Mouse (Mus musculus) ES-CJ7 (cell line): ENCODE data around the gene Olfr1358.
"Not testable (repeated sequence)": the region's sequence is repeated elsewhere in the genome, so short reads cannot be mapped to it uniquely, and the experiment has no call there.

ENCODE experiments used
- DNase-seq: peaks from one replicate; pipeline ENCODE4 v3.0.0; 2011; ENCODE audit warnings: low read depth, low spot score

Olfr1358 gene

DNA sequence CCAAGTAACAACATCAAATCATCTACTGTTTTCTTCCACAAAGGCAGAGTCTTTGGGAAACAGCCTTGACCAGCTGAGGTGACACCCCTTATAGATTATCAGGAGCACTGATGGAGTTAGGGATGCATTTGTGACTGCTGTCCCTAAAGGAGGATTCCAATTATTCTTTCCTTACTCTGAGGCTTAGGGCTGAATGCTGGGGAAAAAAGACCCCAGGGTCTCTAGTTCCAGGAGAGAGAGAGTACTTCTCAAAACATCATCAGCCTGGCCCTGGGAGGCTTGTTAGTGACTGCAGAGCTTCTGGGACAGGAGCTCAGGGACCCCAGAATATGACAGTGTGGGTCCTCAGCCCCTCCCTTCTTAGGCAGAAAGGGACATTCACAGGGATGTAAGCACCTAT, at the start of gene Olfr1358:
Gene Olfr1358, plus strand, starts transcription at position 301 of the 400 bp plus-strand sequence.
- DNase-seq: no peak

DNA sequence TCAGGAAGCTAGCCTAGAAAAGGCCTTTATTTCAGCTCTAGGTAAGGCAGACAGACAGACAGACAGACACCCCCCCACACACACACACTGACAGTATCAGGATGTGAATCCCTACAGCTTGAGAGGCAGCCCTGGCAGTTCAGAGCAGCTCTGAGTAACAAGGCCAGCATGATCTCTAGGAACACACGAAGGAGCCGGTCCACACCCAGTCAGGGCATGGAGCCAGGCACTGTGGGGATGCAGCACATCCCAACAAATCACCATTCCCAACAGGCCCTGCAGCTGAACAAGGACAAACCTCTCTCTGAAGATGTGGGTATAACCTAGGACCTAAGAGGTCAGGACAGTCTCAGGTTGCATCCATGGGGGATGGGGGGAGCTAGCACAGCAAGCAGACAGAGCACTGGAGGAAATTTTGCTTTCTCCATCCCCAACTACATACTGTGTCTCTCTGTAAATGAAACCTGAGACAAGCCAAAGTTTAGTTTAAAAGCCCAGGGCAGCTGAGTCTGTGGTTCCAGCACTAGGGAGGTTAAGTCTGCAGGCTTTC, 49.4 kb upstream of the Olfr1358 start:
- DNase-seq: no peak

DNA sequence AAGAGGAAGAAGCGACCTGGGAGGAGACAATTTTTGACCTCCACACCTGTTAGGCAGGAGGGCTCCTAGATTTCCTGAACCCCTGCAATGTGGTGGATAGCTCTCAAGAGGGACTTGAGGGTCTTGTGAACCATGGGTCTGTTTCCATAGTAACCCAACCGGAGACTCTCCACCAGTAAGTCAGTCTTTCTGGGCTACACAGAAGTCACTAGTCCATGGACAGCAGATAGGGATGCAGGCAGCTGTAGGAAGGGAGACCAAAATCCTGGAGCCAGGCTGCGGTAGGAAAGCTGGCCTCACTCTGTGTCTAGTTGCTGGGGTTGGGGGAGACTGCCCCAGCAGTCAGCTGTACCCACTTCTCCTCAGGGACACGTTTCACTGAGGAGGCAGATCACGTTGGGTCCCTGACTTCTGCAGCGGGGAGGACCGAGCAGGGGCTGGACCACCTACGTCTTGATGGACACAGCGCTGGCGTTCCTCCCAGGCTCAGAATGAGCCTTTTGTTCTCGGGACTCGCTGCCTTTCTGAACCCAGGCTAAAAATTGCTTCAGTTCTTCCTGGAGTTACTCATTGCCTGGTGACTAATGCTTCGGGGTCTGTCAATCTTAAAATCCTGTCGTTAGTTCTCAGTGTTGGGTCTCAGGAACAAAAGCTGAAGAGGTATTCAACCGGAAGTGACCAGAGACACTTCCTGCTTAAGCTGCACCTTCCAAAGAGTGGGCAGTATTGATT, 46.5 kb upstream of the Olfr1358 start:
- no peak for DNase-seq

DNA sequence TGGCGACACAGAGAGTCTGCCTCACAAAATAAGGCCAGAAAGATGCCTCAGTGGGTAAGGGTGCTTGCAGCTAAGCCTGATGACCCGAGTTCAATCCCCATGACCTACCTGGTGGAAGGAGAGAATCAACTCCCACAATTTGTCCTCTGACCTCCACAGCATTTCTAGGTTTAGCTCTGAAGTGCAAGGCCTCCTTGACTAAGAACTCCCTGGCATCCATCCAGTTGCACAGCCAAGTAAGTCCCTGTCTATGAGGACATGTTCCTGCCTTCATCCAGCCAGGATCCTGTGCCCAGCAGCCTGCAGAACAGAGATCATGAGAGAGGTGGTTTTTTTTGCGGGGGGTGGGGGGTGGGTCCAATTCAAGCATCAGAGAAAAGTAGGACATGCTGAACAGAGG, 45.2 kb upstream of the Olfr1358 start:
- DNase-seq: no peak

DNA sequence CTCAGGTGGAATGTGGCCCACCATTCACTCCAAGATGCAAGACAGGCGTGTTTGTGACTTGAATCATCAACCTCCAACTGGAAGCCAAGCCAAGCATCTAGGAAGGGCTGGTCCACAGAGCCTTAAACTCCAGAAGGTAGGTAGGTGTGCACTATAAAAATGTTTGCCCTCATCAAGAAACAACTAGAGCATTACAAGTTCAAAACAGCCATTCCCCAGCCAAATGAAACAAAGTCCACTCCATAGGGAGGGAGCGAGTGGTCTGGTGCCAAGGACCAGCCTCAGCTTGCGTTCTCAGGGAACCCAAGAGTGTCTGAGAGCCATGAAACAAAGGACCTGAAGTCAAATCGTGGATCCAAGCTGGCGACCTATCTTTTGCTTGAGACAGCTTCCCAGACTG, 43.8 kb upstream of the Olfr1358 start:
- no peak for DNase-seq

DNA sequence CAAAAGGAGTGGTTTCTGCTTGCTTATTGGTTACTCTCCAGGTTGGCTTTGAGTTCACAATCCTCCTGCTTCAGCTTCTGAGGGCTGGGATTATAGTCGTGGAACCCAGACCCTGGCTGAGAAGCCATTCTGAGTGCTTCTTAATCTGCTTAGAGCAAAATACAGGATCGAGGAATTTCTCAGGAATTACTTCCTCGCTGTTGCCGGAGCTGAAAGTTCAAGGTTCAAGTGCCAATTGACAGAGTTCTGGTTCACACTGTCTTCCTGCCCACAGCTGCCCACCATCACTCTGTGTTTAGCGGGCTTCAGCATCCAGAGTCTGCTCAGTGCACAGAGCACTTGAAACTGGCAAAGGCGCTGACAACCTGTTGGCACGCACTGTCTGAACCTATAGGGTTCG, 42.5 kb upstream of the Olfr1358 start:
- no peak for DNase-seq

DNA sequence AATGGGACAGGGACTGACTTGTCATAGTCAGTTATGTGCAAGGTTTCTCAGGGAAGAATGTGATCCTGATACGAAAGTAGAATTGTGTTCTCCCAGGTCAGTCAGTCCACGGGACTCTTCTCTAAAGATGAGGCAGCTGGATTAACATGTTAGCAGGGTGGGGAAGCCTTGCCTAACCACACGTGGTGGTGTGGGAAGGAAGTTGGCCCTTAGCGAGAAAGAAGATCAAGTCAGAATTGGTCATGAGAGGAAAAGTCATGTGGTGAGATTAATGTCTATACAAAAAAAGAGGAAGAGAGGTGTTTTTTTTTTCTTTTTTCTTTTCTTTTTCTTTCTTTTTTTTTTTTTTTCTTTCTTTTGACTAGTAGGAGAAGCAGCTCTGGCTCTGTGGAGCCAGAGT, 40.4 kb upstream of the Olfr1358 start:
- DNase-seq: no peak

DNA sequence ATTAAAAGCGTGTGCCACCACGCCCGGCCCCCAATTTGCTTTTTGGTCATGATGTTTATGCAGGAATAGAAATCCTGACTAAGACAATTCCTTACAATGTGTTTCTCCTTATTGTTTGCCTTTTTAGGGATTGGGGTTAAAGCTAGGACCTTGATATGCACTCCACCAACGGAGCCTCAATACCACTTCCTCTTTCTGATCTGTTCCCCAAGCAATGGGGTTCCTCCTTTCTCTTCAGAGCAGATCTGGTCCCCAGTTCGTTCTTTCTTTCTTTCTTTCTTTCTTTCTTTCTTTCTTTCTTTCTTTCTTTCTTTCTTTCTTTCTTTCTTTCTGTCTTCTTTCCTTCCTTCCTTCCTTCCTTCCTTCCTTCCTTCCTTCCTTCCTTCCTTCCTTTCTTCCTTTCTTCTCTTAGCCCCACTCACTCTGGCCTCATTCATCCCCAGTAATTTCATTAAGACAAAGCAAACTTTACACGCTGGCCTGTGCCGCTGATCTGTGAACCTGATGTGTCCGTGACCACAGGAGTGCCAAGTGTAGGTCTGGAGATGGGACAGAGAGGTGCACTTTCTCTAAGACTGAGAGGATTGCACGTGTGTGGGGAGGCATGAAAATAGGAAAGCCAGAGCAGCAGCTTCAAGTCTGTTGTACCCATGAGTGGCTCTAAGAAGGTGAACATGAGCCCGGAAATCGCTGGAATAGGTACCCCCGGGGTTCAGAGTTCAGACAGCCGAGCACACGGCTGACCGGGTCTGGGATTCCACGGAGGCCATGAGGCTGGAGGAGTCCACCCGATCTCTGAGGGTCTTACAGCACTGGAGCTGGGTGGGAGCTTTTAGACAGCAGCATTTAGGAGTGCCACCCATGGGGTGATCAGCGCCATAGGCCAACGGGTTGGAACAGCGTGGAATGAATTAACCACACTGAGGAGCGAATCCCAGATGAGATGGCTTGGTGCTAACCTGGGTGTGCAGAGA, 36.0 kb upstream of the Olfr1358 start:
- no peak for DNase-seq

DNA sequence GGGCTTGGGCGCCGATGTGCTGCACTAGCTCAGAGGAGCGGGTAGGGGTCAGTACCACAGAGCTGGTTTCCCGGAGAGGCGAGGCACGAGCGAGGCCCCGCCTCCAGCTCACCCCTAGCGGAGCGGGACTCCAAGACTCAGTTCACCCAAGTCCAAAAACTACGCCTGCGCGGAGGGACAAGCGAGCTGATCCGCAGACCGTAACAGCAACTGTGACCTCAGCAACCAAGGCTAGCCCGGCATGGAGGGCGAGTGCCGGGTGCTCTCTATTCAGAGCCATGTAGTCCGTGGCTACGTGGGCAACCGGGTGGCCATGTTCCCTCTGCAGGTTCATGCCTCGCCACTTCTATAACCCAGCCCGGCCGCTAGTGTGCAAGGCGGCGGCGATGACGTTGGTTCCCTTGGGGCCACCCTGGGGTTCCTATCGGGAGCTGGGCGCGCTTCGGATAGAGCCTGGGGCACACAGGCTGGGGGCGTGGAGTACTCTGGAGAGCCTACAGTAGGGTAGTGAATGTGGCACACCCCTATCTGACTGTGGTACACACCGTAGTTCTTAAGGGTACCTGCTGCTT, 35.2 kb upstream of the Olfr1358 start:
- peak; percentile 94 for DNase-seq

DNA sequence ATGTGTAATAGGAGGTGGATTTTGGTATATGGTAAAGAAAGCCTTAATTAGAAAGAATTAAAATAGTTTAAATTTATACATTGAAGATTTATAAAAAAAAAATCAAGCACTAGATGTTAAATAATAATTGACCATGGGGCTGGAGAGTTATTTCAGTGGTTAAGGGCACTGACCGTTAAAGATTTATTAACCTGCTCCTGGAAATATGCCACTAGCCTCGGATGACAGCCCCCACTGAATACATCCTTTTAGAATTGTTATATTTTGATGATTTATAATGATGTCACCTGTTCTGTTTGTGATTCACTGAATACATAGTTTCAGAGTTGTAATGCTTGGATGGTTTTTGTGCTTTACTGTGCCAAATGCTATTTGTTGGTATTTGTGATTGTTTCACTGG, 31.9 kb upstream of the Olfr1358 start:
- not testable (repeated sequence) for DNase-seq

DNA sequence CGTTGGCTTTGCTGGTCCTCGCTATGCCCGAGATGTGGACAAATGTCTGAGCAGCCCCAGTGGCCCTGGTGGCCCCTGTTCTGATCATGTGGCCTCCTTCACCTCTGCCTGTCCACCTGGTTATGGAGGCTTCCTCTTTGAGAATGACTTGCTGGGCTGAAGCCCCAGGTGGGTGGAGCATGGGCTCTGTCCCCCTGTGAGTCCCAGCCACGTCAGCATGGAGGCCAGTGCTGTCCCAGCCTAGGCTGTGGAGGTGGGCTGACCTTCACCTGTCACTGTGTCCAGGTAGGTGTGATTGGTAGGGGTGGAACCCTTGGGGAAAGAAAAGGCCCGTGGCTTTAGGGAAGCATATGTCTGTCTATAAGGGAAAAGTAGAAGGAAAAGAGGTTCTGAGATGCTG, 30.4 kb upstream of the Olfr1358 start:
- no peak for DNase-seq

DNA sequence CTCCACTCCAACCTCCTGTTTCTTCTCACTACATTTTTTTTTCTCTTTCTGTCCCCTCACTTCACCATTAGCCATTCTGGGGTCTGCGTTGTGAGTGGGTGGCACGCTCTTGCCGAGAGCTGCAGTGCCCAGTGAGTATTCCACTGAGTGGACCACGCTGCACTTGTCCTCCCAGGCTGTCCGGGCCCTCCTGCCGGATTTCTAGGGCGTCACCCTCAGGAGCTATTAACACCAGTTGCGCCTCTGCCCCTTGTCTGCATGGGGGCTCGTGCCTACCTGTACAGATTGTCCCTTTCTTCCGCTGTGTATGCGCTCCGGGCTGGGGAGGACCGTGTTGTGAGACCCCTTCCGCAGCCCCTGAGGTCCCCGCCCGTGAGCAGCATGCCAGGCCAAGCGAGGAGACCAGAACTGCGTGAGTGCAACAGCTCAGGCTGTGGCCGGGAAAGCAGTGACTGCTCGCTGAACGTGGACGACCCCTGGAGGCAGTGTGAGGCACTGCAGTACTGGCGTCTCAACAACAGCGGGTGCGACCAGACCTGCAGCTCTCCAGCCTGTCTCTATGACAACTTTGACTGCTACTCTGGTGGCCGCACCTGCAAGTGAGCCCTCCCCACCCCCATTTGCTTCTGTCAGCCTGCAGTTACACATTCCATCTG, 29.7 kb upstream of the Olfr1358 start:
- peak; percentile 88 for DNase-seq

DNA sequence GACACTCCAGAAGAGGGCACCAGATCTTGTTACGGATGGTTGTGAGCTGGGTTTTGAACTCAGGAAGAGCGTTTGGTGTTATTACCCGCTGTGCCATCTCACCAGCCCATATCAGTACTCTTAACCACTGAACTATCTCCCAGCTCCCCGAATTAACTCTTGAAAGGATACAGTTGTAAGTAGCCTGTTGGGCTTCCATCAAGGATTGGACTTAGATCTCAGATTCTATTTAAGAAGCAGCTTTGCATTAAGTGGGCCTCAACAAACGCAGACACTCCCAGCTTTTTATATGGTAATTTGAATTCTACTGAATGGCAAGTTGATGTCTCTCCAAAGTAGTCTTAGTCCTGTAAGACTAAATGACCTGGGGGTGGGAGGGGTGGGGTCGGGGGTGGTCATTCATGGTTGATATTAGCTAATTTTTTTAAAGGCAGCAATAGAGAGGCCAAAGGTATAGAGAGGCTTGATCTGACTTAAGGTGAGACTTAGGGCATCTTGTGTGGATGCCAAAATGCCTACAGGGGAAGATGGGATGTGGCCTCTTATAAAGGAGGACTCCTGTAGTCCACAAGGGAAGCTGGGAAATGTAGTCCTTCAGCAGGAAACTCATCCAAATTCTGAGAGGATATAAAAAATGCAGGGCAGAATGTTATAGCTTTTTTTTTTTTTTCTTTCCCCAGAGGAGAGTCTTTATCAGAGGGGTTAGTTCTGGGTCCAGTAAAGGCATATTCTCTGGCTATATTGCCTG, 14.1 kb upstream of the Olfr1358 start:
- DNase-seq: peak; percentile 69

DNA sequence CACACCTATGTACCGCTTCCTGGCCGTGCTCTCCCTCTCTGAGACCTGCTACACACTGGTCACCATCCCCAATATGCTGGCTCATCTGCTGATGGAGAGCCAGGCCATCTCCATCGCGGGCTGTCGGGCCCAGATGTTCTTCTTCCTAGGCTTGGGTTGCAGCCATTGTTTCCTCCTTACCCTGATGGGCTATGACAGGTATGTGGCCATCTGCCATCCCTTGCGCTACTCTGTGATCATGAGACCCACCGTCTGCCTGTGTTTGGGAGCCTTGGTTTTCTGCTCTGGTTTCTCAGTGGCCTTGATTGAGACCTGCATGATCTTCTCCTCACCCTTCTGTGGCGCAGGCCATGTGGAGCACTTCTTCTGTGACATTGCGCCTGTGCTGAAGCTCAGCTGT, 2.6 kb downstream of the Olfr1358 start:
- DNase-seq: no peak

DNA sequence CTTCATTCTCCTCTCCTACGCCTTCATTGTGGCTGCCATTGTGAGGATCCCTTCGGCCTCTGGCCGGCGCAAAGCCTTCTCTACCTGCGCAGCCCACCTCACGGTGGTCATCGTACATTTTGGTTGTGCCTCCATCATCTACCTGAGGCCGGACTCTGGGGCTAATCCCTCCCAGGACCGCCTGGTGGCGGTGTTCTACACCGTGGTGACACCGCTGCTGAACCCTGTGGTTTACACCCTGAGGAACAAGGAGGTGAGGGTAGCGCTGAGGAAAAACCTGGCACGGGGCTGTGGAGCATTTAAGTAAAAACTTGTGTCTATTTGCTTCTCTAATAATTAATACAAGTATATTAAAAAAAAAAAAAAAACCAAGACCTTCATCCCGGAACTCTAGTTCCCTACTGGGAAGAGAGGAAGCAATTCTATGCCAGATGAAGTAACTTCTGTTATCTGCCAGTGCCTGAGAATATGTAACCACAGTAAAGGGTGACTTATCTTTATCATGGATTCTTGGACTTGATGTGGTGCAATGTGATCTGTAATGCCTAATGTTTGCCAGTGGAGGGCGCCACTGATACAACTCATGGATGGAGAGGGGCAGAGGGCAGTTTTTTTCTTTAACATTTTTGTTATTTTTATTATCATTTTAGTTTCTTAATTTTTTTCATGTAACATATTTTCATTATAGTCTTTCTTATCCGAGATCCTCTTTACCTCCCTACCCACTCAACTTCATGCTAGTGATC, 3.2 kb downstream of the Olfr1358 start:
- peak; percentile 63 for DNase-seq

DNA sequence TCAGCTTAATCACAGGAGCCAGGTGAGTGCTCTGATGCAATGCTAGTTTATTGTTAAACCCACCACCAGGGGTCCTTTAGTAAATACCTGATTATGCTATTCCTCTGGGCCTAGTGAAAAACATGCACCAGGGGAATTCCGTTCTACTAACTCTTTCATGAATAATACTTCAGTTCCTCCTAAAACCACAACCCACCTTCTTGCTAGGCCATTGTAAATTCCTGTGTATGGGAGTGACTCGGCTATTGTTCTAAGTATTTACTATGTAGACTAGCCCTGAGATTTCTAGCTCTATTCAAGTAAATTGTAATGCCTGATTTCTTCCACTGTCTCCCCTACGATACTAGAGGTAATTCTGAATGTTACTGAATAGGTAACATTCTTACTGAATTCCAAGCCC, 7.8 kb downstream of the Olfr1358 start:
- DNase-seq: not testable (repeated sequence)

DNA sequence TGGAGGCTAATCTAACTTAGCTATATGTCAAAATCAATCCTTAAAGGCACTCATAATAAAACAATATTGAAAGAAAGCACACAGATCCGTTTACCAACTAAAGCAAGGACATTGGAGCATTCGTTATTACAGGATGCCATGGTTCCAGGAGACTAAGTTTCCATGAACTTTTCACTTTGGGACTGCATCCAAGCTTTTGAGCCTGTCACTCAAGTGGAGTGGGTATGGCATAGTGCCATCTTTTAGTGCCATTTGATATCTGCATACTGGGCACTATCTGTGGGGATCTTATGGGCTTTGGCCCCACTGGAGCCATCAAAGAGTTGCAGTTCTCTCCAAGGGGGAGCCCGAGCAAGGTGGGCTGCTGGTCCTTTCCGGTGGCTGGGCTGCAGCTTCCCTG, 8.3 kb downstream of the Olfr1358 start:
- no peak for DNase-seq

DNA sequence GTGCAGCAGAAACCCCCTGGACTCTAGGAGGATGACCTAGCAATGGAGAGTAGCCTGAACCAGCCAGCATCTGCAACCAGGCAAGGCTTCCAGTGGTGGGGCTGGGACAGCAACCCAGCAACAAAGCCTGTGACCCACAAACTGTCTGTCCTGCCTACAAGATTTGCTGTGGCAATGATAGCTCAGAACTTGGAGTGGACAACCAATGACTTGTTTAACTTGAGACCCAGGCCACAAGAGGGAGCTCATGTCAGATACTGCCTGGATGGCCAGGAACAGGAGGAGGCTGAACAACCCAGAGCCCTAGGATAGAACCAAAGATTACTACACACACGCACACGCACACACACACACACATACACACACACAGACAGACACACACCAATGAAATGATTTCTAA, 23.7 kb downstream of the Olfr1358 start:
- peak; percentile 60 for DNase-seq

DNA sequence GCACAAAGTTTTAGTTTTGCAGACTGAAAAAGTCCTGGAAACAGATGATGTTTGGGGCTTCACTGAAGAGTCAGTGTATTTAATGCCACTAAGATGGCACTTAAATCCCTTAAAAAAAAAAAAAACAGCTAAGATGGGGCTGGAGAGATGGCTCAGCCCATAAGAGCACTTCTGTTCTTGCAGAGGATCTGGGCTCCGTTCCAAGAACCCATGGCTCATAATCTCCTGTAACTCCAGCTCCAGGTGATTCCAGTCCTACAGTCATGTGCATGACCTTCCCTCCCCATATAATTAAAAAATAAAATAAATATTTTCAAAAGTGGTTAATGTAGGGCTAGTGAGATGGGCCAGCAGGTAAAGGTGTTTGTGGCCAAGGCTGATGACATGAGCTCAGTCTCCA, 47.8 kb downstream of the Olfr1358 start:
- DNase-seq: no peak

DNA sequence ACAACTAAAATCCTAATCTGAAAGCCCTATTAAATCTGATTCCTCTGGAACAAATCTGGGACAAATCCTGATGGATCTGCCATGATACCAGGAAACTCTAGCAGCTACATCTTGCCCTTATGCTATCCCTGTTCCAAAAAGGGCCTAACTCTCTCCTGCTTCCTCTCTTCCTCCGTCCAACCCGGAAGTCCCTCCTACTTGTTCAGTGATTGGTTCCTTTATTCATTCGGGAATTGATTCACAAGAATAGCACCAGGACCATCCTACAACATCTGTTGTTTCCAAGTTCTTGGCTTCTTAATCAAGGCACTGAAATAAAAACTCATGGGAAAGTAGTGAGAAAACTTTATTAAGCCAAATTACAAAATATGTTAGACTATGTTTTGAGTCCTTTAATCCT, 52.0 kb downstream of the Olfr1358 start:
- DNase-seq: no peak
